Mouse (Mus musculus) brain, embryonic 14.5 days (tissue): ENCODE results near the gene Uhrf1.

Experiments used
- CTCF ChIP-seq: fragments of 200-500 bp; IDR thresholded peaks from 2 replicates; pipeline ENCODE4 v1.5.1; 2012; ENCODE audit warnings: inconsistent platforms, mild to moderate bottlenecking, moderate library complexity, borderline replicate concordance; ENCODE audit not compliant: insufficient read depth, insufficient read length; ENCODE audit errors: extremely low read depth
- POLR2A ChIP-seq: fragments of 200-500 bp; IDR thresholded peaks from 2 replicates; pipeline ENCODE4 v1.6.1; 2012; ENCODE audit warnings: mild to moderate bottlenecking, inconsistent platforms, borderline replicate concordance; ENCODE audit not compliant: poor library complexity, insufficient read depth, insufficient read length, severe bottlenecking; ENCODE audit errors: extremely low read depth

GRCm38 (mm10) chr17:56303847-56304586 is 896 bp downstream of the Uhrf1 start:
- TF ChIP-seq POLR2A: no peak
- TF ChIP-seq CTCF: no peak
